ENCODE assay signal across 8 mouse cellular contexts in genomic region chr13:49338893-49339546, GRCm38 (mm10). TPM values are rescaled to one million over a fixed set of nuclear protein-coding genes. Genes with fewer than 3 reads are reported as not detected.
DNase-seq lines count a peak whose midpoint lies in the region; ATAC-seq lines count a peak whose summit lies in the region.

No protein-coding gene starts in this region.

- DNase-seq in layer of hippocampus, postnatal 10 days (ENCODE audit: low spot score in 2 of 2) = peak; percentile 57 to 58
- DNase-seq in layer of hippocampus, adult 8-10 months (ENCODE audit: low spot score in 2 of 2) = no peak
- DNase-seq in WW6 (ENCODE audit: low read depth, low spot score) = peak; percentile 22
- DNase-seq in fat pad, adult 2 months (ENCODE audit: extremely low read depth, low read depth, low spot score) = peak; percentile 88
- DNase-seq in lung, postnatal 25 days (ENCODE audit: low spot score) = peak; percentile 76
- no peak for DNase-seq in thymus, postnatal 4 days
- no peak for DNase-seq in cerebellum, adult 9-11 months

- no peak for ATAC-seq in megakaryocyte-erythroid progenitor cell, adult 5-6 weeks (replicated peaks; ENCODE audit: low FRiP score, low TSS enrichment, poor library complexity, severe bottlenecking)

RNA-seq across cellular contexts. Expression of gene Bicd2, which starts 2.4 kb away (rescaled TPM):
- 10 to 100 TPM; 45.0 to 45.3 TPM for total RNA-seq in layer of hippocampus, postnatal 10 days (2021)
- total RNA-seq in layer of hippocampus, adult 8-10 months (2022) = 10 to 100 TPM; 46.0 to 58.0 (median 50.2) TPM
- total RNA-seq in megakaryocyte-erythroid progenitor cell, adult 5-6 weeks (2014; fragmentation: Nextera tagmentation) = 14.8 and 16.1 TPM in 2 replicates
- total RNA-seq in megakaryocyte-erythroid progenitor cell, adult 5-6 weeks (2017) = 18.3 and 26.2 TPM in 2 replicates

RNA-seq across cellular contexts. Expression of gene Fgd3, which starts 18.9 kb away (rescaled TPM):
- 1 to 10 TPM; 7.9 to 8.1 TPM for total RNA-seq in layer of hippocampus, postnatal 10 days (2021)
- total RNA-seq in layer of hippocampus, adult 8-10 months (2022) = 10 to 100 TPM in 1 of 4 experiments, 1 to 10 TPM in 3; 6.2 to 10.8 (median 8.6) TPM
- total RNA-seq in megakaryocyte-erythroid progenitor cell, adult 5-6 weeks (2014; fragmentation: Nextera tagmentation) = 4.5 and 5.0 TPM in 2 replicates
- 4.6 and 5.2 TPM in 2 replicates for total RNA-seq in megakaryocyte-erythroid progenitor cell, adult 5-6 weeks (2017)

Comparison
In these comparisons a context has a peak if more than half of its experiments do, and no peak if none do; other contexts are left out.
1. DNase-seq: peak in layer of hippocampus, postnatal 10 days (2 of 2), WW6 (single experiment), fat pad, adult 2 months (single experiment) and lung, postnatal 25 days (single experiment); none in layer of hippocampus, adult 8-10 months (0 of 2), thymus, postnatal 4 days (single experiment) and cerebellum, adult 9-11 months (single experiment).